Mouse (Mus musculus) kidney, postnatal 4 days (tissue): ENCODE results near the gene Pvr.

Source experiments
- DNase-seq, 2 experiments: peaks; one replicate each; pipeline ENCODE4 v3.0.0; 2021; ENCODE audit warnings: mixed read lengths in 2 of 2

Gene Pvr

DNA sequence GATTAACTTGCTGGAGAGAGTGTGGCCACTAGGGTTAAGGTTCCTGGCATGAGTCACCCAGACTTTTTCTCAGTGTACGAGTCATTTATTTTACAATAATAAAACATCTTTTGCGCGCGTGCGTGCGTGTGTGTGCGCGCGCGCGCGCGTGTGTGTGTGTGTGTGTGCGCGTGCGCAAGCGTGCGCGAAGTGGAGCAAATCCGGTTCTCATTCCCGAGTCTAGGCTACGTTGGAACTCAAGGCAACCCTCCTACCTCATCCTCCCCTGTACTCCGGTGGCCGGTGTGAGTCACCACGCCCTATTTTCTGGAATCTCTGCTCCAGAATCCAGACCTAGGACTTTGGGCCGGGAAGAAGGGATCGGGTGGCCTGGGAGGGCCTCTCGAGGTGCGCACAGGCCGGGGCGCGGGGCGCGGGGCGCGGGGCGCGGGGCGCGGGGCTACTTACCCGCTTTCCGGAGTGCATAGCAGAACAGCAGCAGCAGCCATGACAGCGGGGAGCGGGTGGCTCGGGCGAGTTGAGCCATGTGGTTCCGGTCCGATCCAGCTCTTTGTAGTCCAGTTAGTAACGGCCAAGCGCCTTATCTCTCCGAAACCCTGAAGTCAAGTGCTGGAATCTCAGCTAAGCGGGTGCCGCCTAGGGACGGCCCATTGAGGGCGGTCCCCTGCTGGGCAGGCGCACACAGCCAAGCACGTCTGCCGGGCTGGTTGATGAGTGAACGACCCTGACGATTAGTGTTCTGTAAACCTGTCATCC is at the start of gene Pvr:
Gene Pvr (minus strand): TSS at position 655 of the 756 bp plus-strand sequence.
- DNase-seq: peak; percentile 79 to 87

DNA sequence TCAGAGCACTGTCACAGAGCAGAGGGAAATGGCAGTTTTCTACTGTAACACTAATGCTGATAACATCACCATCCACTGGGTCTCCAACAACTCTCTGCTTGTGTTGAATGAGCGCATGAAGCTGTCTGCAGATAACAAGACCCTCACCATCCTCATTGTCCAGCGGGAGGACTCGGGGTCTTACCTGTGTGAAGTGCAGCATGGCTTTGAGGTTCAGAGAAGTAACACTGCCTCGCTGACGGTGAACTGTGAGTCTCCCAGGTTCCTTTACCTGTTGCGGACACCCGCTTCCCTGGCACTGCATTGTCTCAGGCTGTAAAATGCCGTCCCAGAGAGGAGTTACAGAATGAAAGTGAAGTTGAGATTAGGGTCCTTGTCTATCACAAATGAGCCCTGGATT is 49.2 kb upstream of the Pvr start:
- no peak for DNase-seq

DNA sequence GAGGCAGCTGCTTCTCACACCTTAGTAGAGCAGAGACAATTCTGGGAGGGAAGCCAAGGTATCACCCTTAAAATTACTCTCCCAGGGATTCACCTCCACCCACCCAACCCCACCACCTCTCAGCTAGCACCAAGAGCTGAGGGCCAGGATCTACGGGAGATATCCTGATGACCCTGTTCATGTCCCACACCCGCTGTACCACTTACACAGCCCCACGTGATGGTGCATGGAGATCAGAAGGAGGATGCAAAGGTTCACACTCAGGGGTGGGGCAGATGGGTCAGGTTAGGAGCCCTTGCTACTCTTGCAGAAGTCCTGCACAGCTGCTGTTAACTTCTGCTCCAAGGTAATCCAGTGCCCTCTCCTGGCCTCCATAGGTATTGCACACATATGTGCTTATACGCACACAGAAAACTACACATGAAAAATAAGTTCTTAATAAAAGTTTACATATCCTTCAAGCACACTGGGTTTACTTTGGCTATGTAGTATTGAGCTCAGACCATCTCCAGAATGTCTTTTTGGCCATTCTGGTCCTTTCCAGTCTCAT is 48.7 kb upstream of the Pvr start:
- DNase-seq: no peak

DNA sequence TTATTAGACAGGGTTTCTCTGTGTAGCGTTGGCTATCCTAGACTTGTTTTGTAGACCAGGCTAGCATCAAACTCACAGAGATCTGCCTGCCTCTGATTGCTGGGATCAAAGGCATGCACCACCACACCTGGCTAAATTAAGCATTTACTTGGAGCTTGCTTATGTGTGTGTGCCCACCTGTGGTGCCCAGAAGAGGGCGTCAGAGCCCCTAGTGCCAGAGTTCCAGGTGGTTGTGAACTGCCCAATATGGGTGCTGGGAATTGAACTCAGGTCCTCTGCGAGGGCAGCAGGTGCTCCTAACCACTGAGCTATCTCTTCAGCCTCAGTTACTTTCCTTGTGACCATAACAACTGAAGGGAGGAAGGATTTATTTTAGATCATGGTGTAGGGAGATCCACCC is 48.1 kb upstream of the Pvr start:
- DNase-seq: no peak

DNA sequence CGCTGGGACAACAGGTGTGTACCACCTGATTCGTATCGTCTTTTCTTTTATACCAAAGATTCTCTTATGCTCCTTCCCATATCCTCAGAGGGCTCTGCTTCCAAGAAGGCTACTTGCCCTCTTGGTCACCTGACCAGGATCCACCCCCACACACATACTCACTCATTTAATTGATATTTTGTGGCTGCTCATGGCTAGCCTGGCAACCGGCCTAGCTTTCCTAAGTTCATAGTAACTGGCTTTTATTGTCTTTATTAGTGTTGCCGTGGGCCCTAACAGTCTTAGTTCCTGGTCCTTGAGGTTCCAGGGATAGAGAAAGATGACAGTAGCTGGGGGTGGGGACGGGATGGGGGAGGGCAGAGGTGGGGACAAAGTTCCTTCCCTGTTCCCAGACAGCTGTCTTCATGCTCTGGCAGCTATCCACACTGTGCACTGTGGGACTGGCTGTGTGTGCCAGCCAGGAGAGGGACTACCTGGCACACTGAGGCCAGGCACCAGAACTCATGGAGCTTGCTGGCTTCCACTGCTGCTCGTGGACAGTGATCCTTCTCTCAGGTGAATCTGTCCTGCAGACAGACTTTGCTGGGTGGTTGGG is 44.1 kb upstream of the Pvr start, which contains the start of gene Ceacam20:
Gene Ceacam20 (plus strand): TSS at position 428 of the 595 bp plus-strand sequence.
- no peak for DNase-seq

DNA sequence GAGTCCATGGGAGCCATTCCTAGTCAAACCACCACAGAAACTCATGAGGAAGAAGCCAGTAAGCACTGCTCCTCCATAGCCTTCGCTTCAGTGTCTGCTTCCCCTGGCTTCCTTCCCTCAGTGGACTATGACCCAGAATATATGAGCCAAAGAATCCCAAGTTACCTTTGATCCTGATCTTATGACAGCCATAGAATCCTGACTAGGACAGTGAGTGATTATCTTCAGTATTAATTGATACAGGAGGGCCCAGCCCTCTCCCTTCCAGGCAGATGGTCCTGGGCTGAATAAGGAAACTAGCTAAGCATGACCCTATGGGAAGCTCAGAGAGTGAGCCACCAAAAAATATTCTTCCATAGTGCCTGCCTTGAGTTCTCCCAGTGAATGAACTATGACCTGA is 41.5 kb upstream of the Pvr start:
- DNase-seq: no peak

- peak; percentile 94 for DNase-seq
Observed at GRCm38 (mm10) chr7:19956341-19956781, 35.4 kb upstream of the Pvr start.

- no peak for DNase-seq
Observed at GRCm38 (mm10) chr7:19955861-19956260, 34.9 kb upstream of the Pvr start.

GRCm38 (mm10) chr7:19953054-19953453 is 32.1 kb upstream of the Pvr start:
- no peak for DNase-seq

- DNase-seq: peak in 1 of 2 experiments; percentile 25
Observed at GRCm38 (mm10) chr7:19952320-19952986, 31.5 kb upstream of the Pvr start.

GRCm38 (mm10) chr7:19950589-19950988 is 29.6 kb upstream of the Pvr start, which contains the start of gene Igsf23:
Igsf23 (minus strand) TSS chr7:19950756.
- no peak for DNase-seq

GRCm38 (mm10) chr7:19949996-19950395 is 29.0 kb upstream of the Pvr start:
- DNase-seq: peak; percentile 13 to 16

DNA sequence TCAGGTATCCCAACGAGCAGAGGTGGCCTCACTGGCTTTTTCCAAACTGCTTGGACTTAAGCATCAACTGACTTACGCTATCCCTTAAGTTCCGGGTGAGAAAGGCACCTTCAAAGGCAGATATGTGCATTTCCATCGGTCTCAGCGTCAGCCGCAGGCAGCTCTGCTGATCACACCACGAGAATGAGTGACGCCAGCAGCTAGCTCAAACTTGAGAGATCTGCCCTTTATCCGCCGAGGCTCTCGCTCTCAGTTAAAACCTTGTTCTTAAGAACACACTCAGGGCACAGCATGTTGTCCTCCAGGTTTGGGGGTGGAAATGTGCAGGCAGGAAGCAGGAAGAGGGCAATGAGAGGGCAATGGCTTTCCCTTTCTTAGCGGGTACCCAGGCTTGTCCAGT is 28.0 kb upstream of the Pvr start:
- DNase-seq: no peak

GRCm38 (mm10) chr7:19945821-19946515 is 25.0 kb upstream of the Pvr start:
- DNase-seq: no peak

DNA sequence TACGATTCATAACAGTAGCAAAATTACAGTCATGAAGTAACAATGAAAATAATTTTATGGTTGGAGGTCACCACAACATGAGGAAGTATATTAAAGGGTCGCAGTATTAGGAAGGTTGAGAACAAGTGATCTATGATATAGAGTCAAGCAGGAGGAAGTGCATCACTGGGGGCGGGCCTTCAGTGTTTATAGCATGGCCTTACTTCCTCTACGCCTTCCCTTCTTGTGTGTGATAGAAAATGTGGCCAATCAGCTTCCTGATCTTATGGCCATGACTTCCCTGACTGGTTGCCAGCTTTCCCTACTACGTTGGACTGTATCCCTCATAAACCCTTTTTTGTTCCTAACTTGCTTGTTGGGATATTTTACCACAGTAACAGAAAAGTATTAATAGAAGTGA is 24.2 kb upstream of the Pvr start:
- DNase-seq: no peak

DNA sequence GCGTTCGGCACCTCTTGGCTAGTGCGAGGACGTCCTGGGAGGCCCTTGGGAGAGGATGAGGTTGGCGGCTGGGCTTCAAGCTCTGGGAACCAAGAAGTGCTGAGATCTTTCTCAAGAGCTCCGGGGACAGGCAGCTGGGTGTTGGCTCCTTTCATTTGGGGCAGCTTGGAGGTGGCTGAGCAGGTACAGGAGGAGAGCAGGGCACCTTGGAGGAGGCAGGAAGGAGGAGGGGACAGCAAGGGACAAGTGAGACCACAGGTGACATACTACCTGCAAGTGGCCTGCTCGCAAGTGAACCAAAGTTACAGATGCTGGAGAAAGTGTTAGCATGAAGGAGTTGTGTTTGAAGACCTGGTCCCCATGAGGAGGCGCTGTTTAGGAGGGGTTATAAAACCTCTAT is 23.7 kb upstream of the Pvr start:
- DNase-seq: no peak

DNA sequence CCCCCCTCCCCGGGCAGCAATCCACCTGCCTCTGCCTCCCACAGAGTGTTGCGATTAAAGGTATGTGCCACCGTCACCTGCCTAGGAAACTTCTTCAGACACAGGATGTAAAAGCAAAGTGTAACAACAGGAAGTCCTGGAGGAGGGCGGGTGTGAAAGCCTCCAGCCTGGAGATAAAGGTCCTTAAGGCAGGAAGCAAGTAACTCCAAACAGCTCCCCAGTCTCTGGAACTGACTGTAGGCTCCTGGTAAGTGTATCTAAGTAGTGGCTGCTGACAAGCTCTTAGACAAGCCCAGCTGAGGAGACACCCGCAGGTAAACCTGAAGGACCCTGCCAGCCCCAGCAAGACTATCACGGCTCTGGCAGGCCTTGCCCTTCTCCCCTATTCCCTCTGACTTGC is 19.3 kb upstream of the Pvr start:
- DNase-seq: peak in 1 of 2 experiments; percentile 27

DNA sequence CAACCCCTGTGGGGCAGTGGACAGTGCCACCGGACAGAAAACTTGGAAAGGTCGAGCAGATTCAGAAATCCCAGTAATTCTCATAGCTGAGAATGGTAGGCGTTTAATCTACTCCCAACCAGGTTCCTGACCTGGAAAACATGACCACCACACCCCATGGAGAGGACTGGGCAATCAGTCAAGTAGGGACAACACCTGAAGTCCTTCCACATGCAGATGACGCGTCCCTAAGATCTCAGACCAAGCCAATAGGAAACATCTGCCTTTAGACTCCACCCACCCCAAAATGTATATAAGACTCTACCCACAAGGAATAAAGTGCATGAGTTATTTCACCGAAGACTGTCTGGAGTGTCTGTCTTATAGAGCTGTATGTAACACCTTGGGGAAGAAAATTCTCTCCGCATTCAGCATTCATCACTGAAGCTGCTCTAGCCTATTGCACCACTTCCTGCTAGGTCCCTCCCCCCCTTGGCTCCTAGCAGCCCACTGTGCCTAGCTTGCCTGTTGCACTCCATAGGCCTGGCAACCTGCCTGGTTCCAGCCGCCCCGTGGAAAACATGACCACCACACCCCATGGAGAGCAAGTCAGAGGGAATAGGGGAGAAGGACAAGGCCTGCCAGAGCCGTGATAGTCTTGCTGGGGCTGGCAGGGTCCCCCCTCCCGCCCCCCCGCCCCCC is 18.7 kb upstream of the Pvr start:
- DNase-seq: peak; percentile 71 to 82

- no peak for DNase-seq
Observed at GRCm38 (mm10) chr7:19937229-19937821, 16.4 kb upstream of the Pvr start.

- DNase-seq: peak in 1 of 2 experiments; percentile 23
Observed at GRCm38 (mm10) chr7:19935961-19936360, 15.0 kb upstream of the Pvr start.

DNA sequence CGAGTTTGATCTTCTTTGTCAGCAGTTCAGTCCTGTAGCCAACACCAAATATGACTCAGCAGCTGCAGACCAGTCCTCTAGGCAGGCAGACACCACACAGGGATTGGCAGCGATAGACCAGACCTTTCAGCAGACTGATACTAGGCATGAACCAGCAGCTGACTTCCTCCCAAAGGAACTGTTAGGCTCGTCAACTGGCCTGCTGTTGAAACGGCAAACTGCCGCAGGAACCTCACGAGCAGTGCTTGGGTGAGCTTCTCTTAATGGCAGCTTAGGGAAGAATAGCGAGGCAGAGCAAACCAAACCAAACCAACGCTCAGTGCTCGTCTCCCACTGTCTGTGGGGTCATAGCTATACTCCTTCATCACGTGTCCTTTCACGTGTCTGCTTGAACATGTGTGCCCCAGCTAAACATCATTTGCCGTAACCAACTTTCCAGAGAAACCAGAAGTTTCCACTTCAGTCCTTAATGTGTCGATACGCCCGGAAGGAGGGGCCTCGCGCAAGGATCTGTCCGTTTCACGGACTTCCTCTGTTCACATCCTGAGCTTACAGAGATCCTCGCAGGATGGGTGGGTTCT is 14.3 kb upstream of the Pvr start:
- peak in 1 of 2 experiments; percentile 27 for DNase-seq
